Mouse (Mus musculus) MEL (cell line): ENCODE measurements around the gene Bgn. TPM values are rescaled to one million over a fixed set of nuclear protein-coding genes. Genes with fewer than 3 reads are reported as not detected.

Experiments
- DNase-seq: peaks from one replicate; pipeline ENCODE4 v3.0.0; 2011; ENCODE audit warnings: low read depth, low spot score
- H3K27ac ChIP-seq: 2 replicates; pipeline ENCODE4 v1.5.1; 2012; ENCODE audit warnings: low read depth, mild to moderate bottlenecking, control low read depth, low read length, moderate library complexity; ENCODE audit not compliant: control insufficient read depth
- H3K27me3 ChIP-seq, 2 experiments: fragments of 150-350 bp in 1 of 2; sonication (generic) in 1 of 2; 2 replicates each; pipeline ENCODE4 v1.6.1; 2012; ENCODE audit warnings: low read length in 2 of 2, mild to moderate bottlenecking in 2 of 2, improper control_type of control experiment in 1 of 2, moderate library complexity in 1 of 2; ENCODE audit not compliant: insufficient read depth in 2 of 2, control insufficient read depth in 1 of 2
- H3K36me3 ChIP-seq, 2 experiments: 2 replicates each; pipeline ENCODE4 v1.6.1; 2012 to 2014; ENCODE audit warnings: low read length in 2 of 2, improper control_type of control experiment in 1 of 2, inconsistent platforms in 1 of 2, mild to moderate bottlenecking in 1 of 2; ENCODE audit not compliant: insufficient read depth in 2 of 2, control insufficient read depth in 1 of 2
- H3K4me1 ChIP-seq, 2 experiments: fragments of 150-350 bp in 1 of 2; sonication (generic) in 1 of 2; 2 replicates each; pipeline ENCODE4 v1.6.1; 2012; ENCODE audit warnings: low read length in 2 of 2, improper control_type of control experiment in 1 of 2, mild to moderate bottlenecking in 1 of 2; ENCODE audit not compliant: insufficient read depth in 2 of 2, control insufficient read depth in 1 of 2
- H3K4me3 ChIP-seq, 2 experiments: fragments of 150-350 bp in 1 of 2; sonication (generic) in 1 of 2; 2 replicates each; pipeline ENCODE4 v1.5.1; 2012; ENCODE audit warnings: low read depth in 2 of 2, low read length in 2 of 2, mild to moderate bottlenecking in 2 of 2, moderate library complexity in 2 of 2, control low read depth in 1 of 2, improper control_type of control experiment in 1 of 2; ENCODE audit not compliant: control insufficient read depth in 1 of 2, insufficient read depth in 1 of 2
- H3K79me2 ChIP-seq: 2 replicates; pipeline ENCODE4 v1.6.1; 2012; ENCODE audit warnings: mild to moderate bottlenecking, low read length, moderate library complexity; ENCODE audit not compliant: control insufficient read depth, poor library complexity, insufficient read depth
- H3K9ac ChIP-seq: 2 replicates; pipeline ENCODE4 v1.6.1; 2012; ENCODE audit warnings: low read depth, mild to moderate bottlenecking, control low read depth, low read length, moderate library complexity; ENCODE audit not compliant: control insufficient read depth, poor library complexity, severe bottlenecking
- H3K9me3 ChIP-seq: fragments of 150-350 bp; sonication (generic); replicated peaks from 2 replicates; pipeline ENCODE4 v1.6.1; 2012; ENCODE audit warnings: mild to moderate bottlenecking, low read length, improper control_type of control experiment, moderate library complexity; ENCODE audit not compliant: insufficient read depth
- CHD2 ChIP-seq: IDR thresholded peaks from 2 replicates; pipeline ENCODE4 v1.6.1; 2011; ENCODE audit warnings: low read length, improper control_type of control experiment
- E2F4 ChIP-seq: IDR thresholded peaks from 2 replicates; pipeline ENCODE4 v1.6.1; 2011; ENCODE audit warnings: low read depth, low read length, improper control_type of control experiment, borderline replicate concordance
- ETS1 ChIP-seq: IDR thresholded peaks from 2 replicates; pipeline ENCODE4 v1.6.1; 2012; ENCODE audit warnings: low read depth, mild to moderate bottlenecking, inconsistent platforms, low read length, improper control_type of control experiment, moderate library complexity
- JUND ChIP-seq: IDR thresholded peaks from 2 replicates; pipeline ENCODE4 v1.6.1; 2011; ENCODE audit warnings: low read depth, mild to moderate bottlenecking, improper control_type of control experiment, low read length
- KAT2A ChIP-seq: conservative IDR thresholded peaks from 2 replicates; pipeline ENCODE4 v1.6.1; 2012; ENCODE audit warnings: low read depth, low read length, improper control_type of control experiment, inconsistent platforms
- MAX ChIP-seq: IDR thresholded peaks from 2 replicates; pipeline ENCODE4 v1.6.1; 2011; ENCODE audit warnings: low read length, improper control_type of control experiment
- MEF2A ChIP-seq: IDR thresholded peaks from 2 replicates; pipeline ENCODE4 v1.6.1; 2014; ENCODE audit warnings: low read depth, mild to moderate bottlenecking, inconsistent platforms, low read length, improper control_type of control experiment; ENCODE audit not compliant: poor library complexity, insufficient replicate concordance, severe bottlenecking; ENCODE audit errors: extremely low read depth
- NELFE ChIP-seq: IDR thresholded peaks from 2 replicates; pipeline ENCODE4 v1.6.1; 2011; ENCODE audit warnings: low read depth, low read length, improper control_type of control experiment
- NRF1 ChIP-seq: IDR thresholded peaks from 2 replicates; pipeline ENCODE4 v1.6.1; 2014; ENCODE audit warnings: low read depth, mild to moderate bottlenecking, inconsistent platforms, low read length, improper control_type of control experiment, moderate library complexity; ENCODE audit not compliant: poor library complexity, insufficient read depth, severe bottlenecking
- POLR2A ChIP-seq, 2 experiments: IDR thresholded peaks; 2 replicates each; pipeline ENCODE4 v1.6.1; 2011 to 2012; ENCODE audit warnings: low read length in 2 of 2, mild to moderate bottlenecking in 2 of 2, control low read depth in 1 of 2, improper control_type of control experiment in 1 of 2, low read depth in 1 of 2, moderate library complexity in 1 of 2; ENCODE audit not compliant: control insufficient read depth in 1 of 2, insufficient read depth in 1 of 2, poor library complexity in 1 of 2
- POLR2AphosphoS2 ChIP-seq: IDR thresholded peaks from 2 replicates; pipeline ENCODE4 v1.6.1; 2011; ENCODE audit warnings: low read length, improper control_type of control experiment
- POLR2AphosphoS5 ChIP-seq: IDR thresholded peaks from 2 replicates; pipeline ENCODE4 v1.6.1; 2012; ENCODE audit warnings: low read depth, borderline replicate concordance, mild to moderate bottlenecking, inconsistent platforms, low read length, moderate library complexity, mixed read lengths
- RCOR1 ChIP-seq: IDR thresholded peaks from 2 replicates; pipeline ENCODE4 v1.6.1; 2012; ENCODE audit warnings: low read depth, mild to moderate bottlenecking, inconsistent platforms, low read length, improper control_type of control experiment
- TCF12 ChIP-seq: IDR thresholded peaks from 2 replicates; pipeline ENCODE4 v1.6.1; 2014; ENCODE audit warnings: low read depth, mild to moderate bottlenecking, inconsistent platforms, low read length, improper control_type of control experiment, moderate library complexity
- USF2 ChIP-seq, 2 experiments: IDR thresholded peaks; 2 replicates each; pipeline ENCODE4 v1.6.1; 2011 to 2012; ENCODE audit warnings: improper control_type of control experiment in 2 of 2, low read length in 2 of 2, borderline replicate concordance in 1 of 2, inconsistent platforms in 1 of 2, low read depth in 1 of 2, mild to moderate bottlenecking in 1 of 2; ENCODE audit not compliant: insufficient read depth in 1 of 2
- ZMIZ1 ChIP-seq: IDR thresholded peaks from 2 replicates; pipeline ENCODE4 v1.6.1; 2012; ENCODE audit warnings: low read depth, mild to moderate bottlenecking, inconsistent platforms, low read length, improper control_type of control experiment, moderate library complexity
- ZNF384 ChIP-seq: IDR thresholded peaks from 2 replicates; pipeline ENCODE4 v1.6.1; 2012; ENCODE audit warnings: low read depth, mild to moderate bottlenecking, inconsistent platforms, low read length, improper control_type of control experiment
- polyA plus RNA-seq, 2 experiments: library from polyadenylated mRNA; stranded (reverse) in 1 of 2; unstranded in 1 of 2; fragments of >175 nt in 1 of 2; fragments of >200 nt in 1 of 2; gene quantifications; 2 replicates each; pipeline versions ENCODE4 v1.2.1 to v1.2.4; 2012; ENCODE audit warnings: low replicate concordance in 2 of 2, low read depth in 1 of 2; ENCODE audit not compliant: insufficient read length in 2 of 2, insufficient read depth in 1 of 2, missing spikeins in 1 of 2
- total RNA-seq: library from RNA; depleted of rRNA; stranded (reverse); fragments of 300-350 nt; gene quantifications from 2 replicates; pipeline ENCODE4 v1.2.3, GENCODE M21; 2012

Gene Bgn
- total and polyA plus RNA-seq, 3 experiments, result not detected

GRCm38 (mm10) chrX:73486920-73487319, 3.5 kb downstream of the Bgn start:
- no peaks in the 10 kb centered on the region for H3K27me3 ChIP-seq
- no peak for DNase-seq
- no peak overlapping the region for H3K4me3 ChIP-seq
- no peaks in the 10 kb centered on the region for H3K4me1 ChIP-seq
- H3K27ac ChIP-seq, result no peak overlapping the region
- no peaks in the 10 kb centered on the region for H3K36me3 ChIP-seq
- TF ChIP-seq POLR2A (IDR thresholded peaks at IDR 0.05; ENCODE audit: control insufficient read depth in 1 of 2, insufficient read depth in 1 of 2, low read depth in 1 of 2, low read length in 2 of 2, poor library complexity in 1 of 2) (no peak), MEF2A (no peak), POLR2AphosphoS2 (no peak), NRF1 (no peak), KAT2A (no peak), CHD2 (no peak), USF2 (IDR thresholded peaks at IDR 0.05; ENCODE audit: borderline replicate concordance in 1 of 2, insufficient read depth in 1 of 2, low read depth in 1 of 2, low read length in 2 of 2) (no peak), MAX (no peak), NELFE (no peak), JUND (no peak), ZNF384 (no peak), TCF12 (no peak), RCOR1 (no peak)
- no peak overlapping the region for H3K9ac ChIP-seq
- no peaks in the 10 kb centered on the region for H3K9me3 ChIP-seq
- H3K79me2 ChIP-seq, result no peaks in the 10 kb centered on the region

GRCm38 (mm10) chrX:73490186-73490585, 6.8 kb downstream of the Bgn start:
- no peak overlapping the region for H3K9ac ChIP-seq
- H3K27me3 ChIP-seq, result no peaks in the 10 kb centered on the region
- no peaks in the 10 kb centered on the region for H3K79me2 ChIP-seq
- H3K9me3 ChIP-seq, result no peaks in the 10 kb centered on the region
- DNase-seq, result no peak
- H3K4me3 ChIP-seq, result no peak overlapping the region
- TF ChIP-seq CHD2 (no peak), POLR2AphosphoS5 (no peak), E2F4 (no peak), ZMIZ1 (no peak), NRF1 (no peak), ETS1 (no peak), RCOR1 (no peak)
- no peak overlapping the region for H3K27ac ChIP-seq
- H3K36me3 ChIP-seq, result no peaks in the 10 kb centered on the region
- H3K4me1 ChIP-seq, result no peaks in the 10 kb centered on the region
